Mouse (Mus musculus) E14TG2a.4 (cell line): ENCODE measurements around the gene Mark1.

ENCODE experiments used
- CTCF ChIP-seq: conservative IDR thresholded peaks from 2 replicates; pipeline ENCODE4 v1.5.1; 2014; ENCODE audit warnings: low read length
- NANOG ChIP-seq: IDR thresholded peaks from 2 replicates; pipeline ENCODE4 v1.6.1; 2014; ENCODE audit warnings: borderline replicate concordance, low read length, mixed read lengths

DNA sequence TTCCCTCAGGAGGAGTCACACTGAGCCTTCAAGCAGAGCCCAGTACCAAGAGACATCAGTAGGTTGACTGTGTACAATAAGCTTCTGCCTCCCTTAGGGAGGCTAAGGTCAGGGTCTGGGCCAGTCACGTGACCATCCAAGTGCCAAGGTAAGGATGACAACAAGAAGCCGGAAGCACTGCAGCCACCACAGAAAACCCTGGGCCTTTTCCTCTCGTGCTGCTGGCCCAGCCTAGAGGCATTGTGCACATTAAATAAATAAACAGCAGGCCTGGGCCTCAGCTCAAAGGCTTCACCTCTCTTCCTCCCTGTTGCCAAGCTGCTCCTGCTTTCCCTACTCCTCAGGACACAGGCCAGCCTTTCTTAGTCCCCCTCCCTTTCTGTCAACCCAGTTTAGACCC is 139.1 kb downstream of the Mark1 start:
- no peak for TF ChIP-seq CTCF
- no peak for TF ChIP-seq NANOG
